Mouse (Mus musculus) mammary gland, adult 2 months (tissue): ENCODE data around the gene Glra3. TPM values are rescaled to one million over a fixed set of nuclear protein-coding genes. Genes with fewer than 3 reads are reported as not detected.

ENCODE experiments used
- polyA plus RNA-seq: library from polyadenylated mRNA; depleted of rRNA; stranded (reverse); fragments of >200 nt; gene quantifications from 2 replicates; pipeline ENCODE4 v1.2.3, GENCODE M21; 2012; ENCODE audit warnings: low replicate concordance; rRNA removed

The Glra3 gene
- not detected in 2 replicates for polyA plus RNA-seq

GRCm38 (mm10) chr8:55939870-55940525 is at the start of gene Glra3:
TSS of gene Glra3 (plus strand) at chr8:55940460.

GRCm38 (mm10) chr8:55906848-55907247 is 33.4 kb upstream of the Glra3 start, which contains the start of gene Adam29:
TSS of gene Adam29 (minus strand) at chr8:55906948.

Other genes with a start within 250 kb of the Glra3 start
- gene Adam29, start 33.5 kb upstream of the Glra3 start, polyA plus RNA-seq, result not detected in 2 replicates